In the genomic region with DNA sequence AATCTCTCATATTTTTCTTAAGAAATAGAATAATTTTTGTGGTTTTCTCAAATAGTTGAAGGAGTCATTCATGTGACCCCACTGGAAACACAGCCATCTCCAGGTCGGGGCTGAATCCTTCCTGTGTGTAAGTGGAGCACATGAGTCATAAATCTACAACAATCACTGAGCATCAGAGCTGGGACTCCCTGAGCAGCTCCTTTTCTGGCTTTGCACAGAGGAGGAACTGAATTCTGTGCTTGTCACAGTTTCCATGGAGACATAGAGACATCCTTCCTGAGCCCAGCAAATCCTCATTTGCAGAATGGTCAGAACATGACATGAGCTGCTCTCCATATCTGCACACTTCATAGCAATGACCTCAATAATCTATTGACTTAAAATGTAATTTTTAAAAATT, we compare ENCODE assay signal across 30 mouse cellular contexts.
DNase-seq lines count a peak whose midpoint lies in the region; ATAC-seq lines count a peak whose summit lies in the region.
"Had no signal": no experiment of that assay in that cellular context is flagged by ENCODE, and none has a peak within 500 bp of the region (broad histone marks: within the 10 kb centered on the region; RNA-seq: fewer than 3 reads in every experiment).

No protein-coding gene starts in this region.

- WGBS in hindbrain, embryonic 16.5 days = 40% methylated on average over 1 of the region's 1 CpGs
- 59% methylated on average over 1 of the region's 1 CpGs for WGBS in hindbrain, embryonic 13.5 days
- WGBS in midbrain, embryonic 15.5 days = 57% methylated on average over 1 of the region's 1 CpGs
- 48% methylated on average over 1 of the region's 1 CpGs for WGBS in midbrain, embryonic 13.5 days

- no peak overlapping the region for H3K4me2 ChIP-seq in hindbrain, embryonic 16.5 days (ENCODE audit: low read length)
- H3K4me2 ChIP-seq in hindbrain, embryonic 13.5 days = no peak overlapping the region
- no peak overlapping the region for H3K4me2 ChIP-seq in midbrain, embryonic 15.5 days
- H3K4me2 ChIP-seq in midbrain, embryonic 13.5 days (replicated peaks) = no peak overlapping the region
- H3K4me2 ChIP-seq: heart, embryonic 13.5 days; hindbrain, embryonic 14.5 days; kidney, embryonic 15.5 days; limb, embryonic 12.5 days; liver, embryonic 11.5 days; neural tube, embryonic 13.5 days had no signal

- H3K9ac ChIP-seq in hindbrain, embryonic 16.5 days (ENCODE audit: low read depth, low read length) = no peak overlapping the region
- no peak overlapping the region for H3K9ac ChIP-seq in hindbrain, embryonic 13.5 days
- H3K9ac ChIP-seq in midbrain, embryonic 15.5 days = no peak overlapping the region
- H3K9ac ChIP-seq in midbrain, embryonic 13.5 days (replicated peaks) = no peak overlapping the region
- H3K9ac ChIP-seq: heart, embryonic 13.5 days; hindbrain, embryonic 14.5 days; kidney, embryonic 15.5 days; limb, embryonic 12.5 days; liver, postnatal 0 days; neural tube, embryonic 13.5 days had no signal

- 0 out of 2 replicates have a peak, but pooled peaks have one; percentile 42 for ATAC-seq in hindbrain, embryonic 16.5 days
- no peak for ATAC-seq in hindbrain, embryonic 13.5 days (ENCODE audit: low FRiP score)
- ATAC-seq in midbrain, embryonic 15.5 days (replicated peaks) = 0 out of 2 replicates have a peak, but pooled peaks have one; percentile 42
- no peak for ATAC-seq in midbrain, embryonic 13.5 days
- ATAC-seq: activated CD4-positive, CD25-positive, alpha-beta regulatory T cell, adult 4 months; forebrain, embryonic 16.5 days; intestine, embryonic 16.5 days; liver, postnatal 0 days; lung, postnatal 0 days had no signal

- peak; percentile 55 for DNase-seq in brain, adult 2 months (ENCODE audit: low read depth, low spot score)
- DNase-seq in telencephalon, adult 2 months (ENCODE audit: low read depth, low spot score) = peak; percentile 33
- DNase-seq in cerebellum, adult 8-10 months = no peak
- DNase-seq: adrenal gland, adult 8-10 months; B cell, adult 2 months; cerebellum, adult 9-10 months; gastrocnemius, postnatal 36 days; heart, adult 2 months; heart, postnatal 14 days; kidney, postnatal 4 days; liver, postnatal 0 days; retina, postnatal 1 day had no signal

- H3K4me3 ChIP-seq in hindbrain, embryonic 16.5 days (ENCODE audit: low read length) = no peak overlapping the region
- H3K4me3 ChIP-seq in hindbrain, embryonic 13.5 days = no peak overlapping the region
- H3K4me3 ChIP-seq in midbrain, embryonic 15.5 days = no peak overlapping the region
- H3K4me3 ChIP-seq in midbrain, embryonic 13.5 days (replicated peaks) = no peak overlapping the region
- H3K4me3 ChIP-seq: heart, adult 2 months; heart, embryonic 13.5 days; kidney, embryonic 15.5 days; left cerebral cortex, adult 2 months; limb, embryonic 12.5 days; myocyte; neural tube, embryonic 13.5 days had no signal

- H3K4me1 ChIP-seq in hindbrain, embryonic 16.5 days (ENCODE audit: control insufficient read depth, insufficient read depth, low read depth, low read length) = no peaks in the 10 kb centered on the region; the same call in 1 of the 2 replicates
- 0 out of 2 replicates have a peak, but pooled peaks cover 2% of the 10 kb centered on the region for H3K4me1 ChIP-seq in hindbrain, embryonic 13.5 days (replicated peaks)
- 0 out of 2 replicates have a peak, but pooled peaks cover 3% of the 10 kb centered on the region for H3K4me1 ChIP-seq in midbrain, embryonic 15.5 days
- H3K4me1 ChIP-seq in midbrain, embryonic 13.5 days (replicated peaks) = no peaks in the 10 kb centered on the region; the same call in 1 of the 2 replicates
- H3K4me1 ChIP-seq: heart, embryonic 13.5 days; kidney, embryonic 15.5 days; limb, embryonic 12.5 days had no signal

- H3K36me3 ChIP-seq in hindbrain, embryonic 16.5 days (ENCODE audit: control insufficient read depth, insufficient read depth, low read length) = no peaks in the 10 kb centered on the region
- no peaks in the 10 kb centered on the region for H3K36me3 ChIP-seq in hindbrain, embryonic 13.5 days
- H3K36me3 ChIP-seq in midbrain, embryonic 15.5 days (replicated peaks) = no peaks in the 10 kb centered on the region
- H3K36me3 ChIP-seq in midbrain, embryonic 13.5 days = no peaks in the 10 kb centered on the region
- H3K36me3 ChIP-seq: heart, embryonic 13.5 days; kidney, embryonic 15.5 days; limb, embryonic 12.5 days; neural tube, embryonic 13.5 days had no signal

- no peak overlapping the region for H3K27ac ChIP-seq in hindbrain, embryonic 16.5 days (ENCODE audit: low read depth, low read length)
- no peak overlapping the region for H3K27ac ChIP-seq in hindbrain, embryonic 13.5 days
- no peak overlapping the region for H3K27ac ChIP-seq in midbrain, embryonic 15.5 days
- no peak overlapping the region for H3K27ac ChIP-seq in midbrain, embryonic 13.5 days
- H3K27ac ChIP-seq: heart, adult 2 months; heart, embryonic 13.5 days; hindbrain, embryonic 14.5 days; kidney, embryonic 15.5 days; left cerebral cortex, adult 2 months; limb, embryonic 12.5 days; macrophage; neural tube, embryonic 13.5 days; stomach, postnatal 0 days had no signal

- H3K27me3 ChIP-seq in hindbrain, embryonic 16.5 days (replicated peaks; ENCODE audit: control insufficient read depth, insufficient read depth, low read length) = no peaks in the 10 kb centered on the region
- no peaks in the 10 kb centered on the region for H3K27me3 ChIP-seq in hindbrain, embryonic 13.5 days
- H3K27me3 ChIP-seq in midbrain, embryonic 15.5 days (replicated peaks) = no peaks in the 10 kb centered on the region
- no peaks in the 10 kb centered on the region for H3K27me3 ChIP-seq in midbrain, embryonic 13.5 days
- H3K27me3 ChIP-seq: heart, embryonic 13.5 days; kidney, embryonic 15.5 days; limb, embryonic 12.5 days; neural tube, embryonic 13.5 days had no signal

- H3K9me3 ChIP-seq in hindbrain, embryonic 16.5 days (ENCODE audit: control insufficient read depth, low read length) = no peaks in the 10 kb centered on the region
- no peaks in the 10 kb centered on the region for H3K9me3 ChIP-seq in hindbrain, embryonic 13.5 days
- H3K9me3 ChIP-seq in midbrain, embryonic 15.5 days = no peaks in the 10 kb centered on the region
- H3K9me3 ChIP-seq in midbrain, embryonic 13.5 days = no peaks in the 10 kb centered on the region
- H3K9me3 ChIP-seq: heart, embryonic 13.5 days; kidney, embryonic 15.5 days; limb, embryonic 12.5 days; neural tube, embryonic 13.5 days had no signal

Comparison
In these comparisons a context has a peak if more than half of its experiments do, and no peak if none do; other contexts are left out.
1. ATAC-seq: peak in hindbrain, embryonic 16.5 days (single experiment) and midbrain, embryonic 15.5 days (single experiment); none in hindbrain, embryonic 13.5 days (single experiment) and midbrain, embryonic 13.5 days (single experiment).